Mouse (Mus musculus): Measurements from ENCODE around the gene D630045J12Rik. TPM values are rescaled to one million over a fixed set of nuclear protein-coding genes. Genes with fewer than 3 reads are reported as not detected.

D630045J12Rik gene
- total RNA-seq, 2 experiments from 2014 or later = 37.0 to 39.5 TPM

GRCm38 (mm10) chr6:38242295-38242830 lies 11.4 kb downstream of the D630045J12Rik start:
- no peak for DNase-seq

GRCm38 (mm10) chr6:38241508-38241907 lies 12.3 kb downstream of the D630045J12Rik start:
- no peak for DNase-seq

- peak; percentile 51 to 58 for DNase-seq
Observed at GRCm38 (mm10) chr6:38240618-38241017, 13.2 kb downstream of the D630045J12Rik start.

- no peak for DNase-seq
Observed at GRCm38 (mm10) chr6:38238382-38238781, 15.4 kb downstream of the D630045J12Rik start.

- DNase-seq = no peak
Observed at GRCm38 (mm10) chr6:38235991-38236658, 17.7 kb downstream of the D630045J12Rik start.

GRCm38 (mm10) chr6:38233803-38234202 lies 20.0 kb downstream of the D630045J12Rik start:
- DNase-seq = no peak

GRCm38 (mm10) chr6:38232917-38233316 lies 20.9 kb downstream of the D630045J12Rik start:
- no peak for DNase-seq

- no peak for DNase-seq
Observed at GRCm38 (mm10) chr6:38231994-38232393, 21.8 kb downstream of the D630045J12Rik start.

- no peak for DNase-seq
Observed at GRCm38 (mm10) chr6:38224079-38224478, 29.7 kb downstream of the D630045J12Rik start.

- DNase-seq = no peak
Observed at GRCm38 (mm10) chr6:38219261-38219660, 34.5 kb downstream of the D630045J12Rik start.

- DNase-seq = no peak
Observed at GRCm38 (mm10) chr6:38215448-38216110, 38.2 kb downstream of the D630045J12Rik start.

- DNase-seq = no peak
Observed at GRCm38 (mm10) chr6:38207621-38208020, 46.2 kb downstream of the D630045J12Rik start.

- no peak for DNase-seq
Observed at GRCm38 (mm10) chr6:38206941-38207531, 46.8 kb downstream of the D630045J12Rik start.

GRCm38 (mm10) chr6:38205375-38205774 lies 48.4 kb downstream of the D630045J12Rik start:
- no peak for DNase-seq

GRCm38 (mm10) chr6:38203820-38204219 lies 50.0 kb downstream of the D630045J12Rik start:
- DNase-seq = no peak

GRCm38 (mm10) chr6:38202816-38203215 lies 51.0 kb downstream of the D630045J12Rik start:
- no peak for DNase-seq

GRCm38 (mm10) chr6:38201495-38201894 lies 52.3 kb downstream of the D630045J12Rik start:
- DNase-seq = no peak

GRCm38 (mm10) chr6:38199599-38199998 lies 54.2 kb downstream of the D630045J12Rik start:
- no peak for DNase-seq

GRCm38 (mm10) chr6:38198727-38199126 lies 55.1 kb downstream of the D630045J12Rik start:
- no peak for DNase-seq

- peak; percentile 22 to 43 for DNase-seq
Observed at GRCm38 (mm10) chr6:38196266-38197189, 57.3 kb downstream of the D630045J12Rik start.

GRCm38 (mm10) chr6:38195306-38195705 lies 58.5 kb downstream of the D630045J12Rik start:
- DNase-seq = no peak

GRCm38 (mm10) chr6:38194046-38194445 lies 59.8 kb downstream of the D630045J12Rik start:
- no peak for DNase-seq

Data from layer of hippocampus, postnatal 36 days (tissue).